Mouse (Mus musculus) retina, postnatal 1 day (tissue): Measurements from ENCODE around the gene Ifitm5.

ENCODE experiments used
- DNase-seq: peaks from one replicate; pipeline ENCODE4 v3.0.0-alpha.2; 2012

The Ifitm5 gene

GRCm38 (mm10) chr7:140960026-140960425 lies 9.9 kb upstream of the Ifitm5 start:
- no peak for DNase-seq

GRCm38 (mm10) chr7:140959181-140959901 lies 9.2 kb upstream of the Ifitm5 start:
- peak; percentile 85 for DNase-seq

- DNase-seq, result no peak
Measured at GRCm38 (mm10) chr7:140956556-140956869, 6.4 kb upstream of the Ifitm5 start.

- DNase-seq, result peak; percentile 62
Measured at GRCm38 (mm10) chr7:140955758-140956555, 5.9 kb upstream of the Ifitm5 start, which contains the start of the genes Gm45717 and Ifitm2. Gene Gm45717, minus strand, starts transcription at chr7:140955937. Gene Ifitm2, minus strand, starts transcription at chr7:140955987.

- DNase-seq, result no peak
Measured at GRCm38 (mm10) chr7:140955342-140955741, 5.3 kb upstream of the Ifitm5 start.

- no peak for DNase-seq
Measured at GRCm38 (mm10) chr7:140954733-140955071, 4.6 kb upstream of the Ifitm5 start.

GRCm38 (mm10) chr7:140953800-140954732 lies 4.0 kb upstream of the Ifitm5 start:
- DNase-seq, result no peak

GRCm38 (mm10) chr7:140953133-140953532 lies 3.0 kb upstream of the Ifitm5 start:
- DNase-seq, result no peak

- DNase-seq, result no peak
Measured at GRCm38 (mm10) chr7:140952441-140952840, 2.4 kb upstream of the Ifitm5 start.

- DNase-seq, result no peak
Measured at GRCm38 (mm10) chr7:140951765-140952164, 1.7 kb upstream of the Ifitm5 start.

GRCm38 (mm10) chr7:140951051-140951450 lies 960 bp upstream of the Ifitm5 start:
- DNase-seq, result no peak

GRCm38 (mm10) chr7:140949255-140949654 lies 836 bp downstream of the Ifitm5 start:
- DNase-seq, result no peak

GRCm38 (mm10) chr7:140948161-140948560 lies 1.9 kb downstream of the Ifitm5 start:
- no peak for DNase-seq

GRCm38 (mm10) chr7:140946980-140947379 lies 3.1 kb downstream of the Ifitm5 start:
- DNase-seq, result no peak

- DNase-seq, result no peak
Measured at GRCm38 (mm10) chr7:140946311-140946710, 3.8 kb downstream of the Ifitm5 start.

GRCm38 (mm10) chr7:140945247-140945646 lies 4.8 kb downstream of the Ifitm5 start:
- DNase-seq, result no peak

GRCm38 (mm10) chr7:140944236-140944635 lies 5.9 kb downstream of the Ifitm5 start:
- no peak for DNase-seq

- DNase-seq, result no peak
Measured at GRCm38 (mm10) chr7:140943356-140943755, 6.7 kb downstream of the Ifitm5 start.

GRCm38 (mm10) chr7:140942811-140943210 lies 7.3 kb downstream of the Ifitm5 start:
- DNase-seq, result no peak

- DNase-seq, result no peak
Measured at GRCm38 (mm10) chr7:140942341-140942740, 7.8 kb downstream of the Ifitm5 start.

- peak; percentile 89 for DNase-seq
Measured at GRCm38 (mm10) chr7:140941222-140942051, 8.7 kb downstream of the Ifitm5 start, which contains the start of gene Pgghg. Gene Pgghg, plus strand, starts transcription at chr7:140941391.

- DNase-seq, result peak; percentile 65
Measured at GRCm38 (mm10) chr7:140939669-140940171, 10.4 kb downstream of the Ifitm5 start.
